Mouse (Mus musculus): ENCODE measurements around the gene Elac2. TPM values are rescaled to one million over a fixed set of nuclear protein-coding genes. Genes with fewer than 3 reads are reported as not detected.

Elac2 gene
- total RNA-seq, 2 experiments from 2014 or later: 19.7 to 19.8 TPM

DNA sequence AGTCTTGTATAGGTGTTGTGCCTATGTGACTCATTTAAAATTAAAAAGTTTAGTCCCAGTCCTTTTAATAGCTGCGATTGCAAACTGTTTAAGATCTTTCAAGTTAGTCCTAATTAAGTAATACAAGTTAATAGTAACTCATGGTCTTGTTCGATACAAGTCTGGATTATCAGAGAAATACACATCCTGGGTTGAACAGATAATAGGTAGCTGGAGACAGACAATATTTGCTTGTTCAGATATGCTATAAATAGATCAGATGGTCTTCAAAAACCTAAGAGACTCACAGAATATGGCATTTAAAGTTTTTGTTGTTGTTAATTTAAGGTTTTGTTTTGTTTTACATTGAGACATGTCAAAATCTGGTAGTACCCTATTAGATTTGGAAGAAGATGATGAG lies 6.4 kb upstream of the Elac2 start:
- DNase-seq: no peak
- no peak overlapping the region for H3K4me3 ChIP-seq
- intact Hi-C loops (cut with DNase I): no loop called here
- no peak overlapping the region for H3K27ac ChIP-seq
- TF ChIP-seq CTCF (IDR thresholded peaks at IDR 0.05): no peak

- Histone ChIP-seq H3K4me3 (peak overlapping the region; percentile 92), H3K27ac (peak overlapping the region; percentile 89)
- TF ChIP-seq CTCF (IDR thresholded peaks at IDR 0.05): no peak
- intact Hi-C loops (cut with DNase I): no loop called here
- DNase-seq: no peak
Observed at GRCm38 (mm10) chr11:64979489-64979845, 629 bp downstream of the Elac2 start.

DNA sequence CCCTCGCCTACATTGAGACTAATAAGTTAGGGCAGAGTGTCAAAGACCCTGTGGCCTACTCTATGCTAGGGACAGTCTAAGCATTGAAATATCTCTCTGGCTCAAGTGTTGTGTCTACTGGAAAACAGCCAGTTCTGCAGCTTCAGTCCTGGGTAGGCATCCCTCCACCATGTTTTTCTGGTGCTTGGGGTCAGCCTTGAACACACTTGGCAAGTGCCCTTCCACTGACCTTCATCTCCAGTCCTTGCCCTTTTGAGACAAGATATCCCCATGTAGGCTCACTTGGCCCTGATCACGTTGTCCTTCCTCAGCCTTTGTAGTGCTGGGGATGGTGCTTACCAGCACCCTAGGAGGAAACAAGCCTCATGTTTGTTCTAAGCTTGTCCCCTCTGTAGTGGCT lies 9.7 kb downstream of the Elac2 start:
- intact Hi-C loops (cut with DNase I): no loop called here
- H3K4me3 ChIP-seq: no peak overlapping the region
- DNase-seq: no peak
- no peak overlapping the region for H3K27ac ChIP-seq
- no peak for TF ChIP-seq CTCF (IDR thresholded peaks at IDR 0.05)

DNA sequence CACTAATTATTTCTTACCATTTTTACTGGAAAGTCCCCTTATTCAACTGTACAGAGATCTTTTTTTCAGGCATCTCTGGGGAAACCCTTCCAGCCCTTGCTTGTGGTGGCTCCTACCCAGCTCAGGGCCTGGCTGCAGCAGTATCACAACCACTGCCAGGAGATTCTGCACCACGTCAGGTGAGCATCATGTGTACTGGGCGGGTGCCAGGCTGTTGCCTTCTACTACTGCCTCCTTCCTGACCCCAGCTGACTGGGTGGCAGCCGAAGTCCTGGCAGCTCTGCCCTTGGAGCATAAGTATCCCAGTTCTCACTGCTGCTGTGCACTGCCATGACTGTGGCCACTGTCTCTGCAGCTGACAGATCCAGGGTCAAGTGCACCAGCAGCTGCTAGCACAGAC lies 19.6 kb downstream of the Elac2 start:
- no peak overlapping the region for H3K4me3 ChIP-seq
- intact Hi-C loops (cut with DNase I): no loop called here
- DNase-seq: peak; percentile 65
- no peak for TF ChIP-seq CTCF (IDR thresholded peaks at IDR 0.05)
- no peak overlapping the region for H3K27ac ChIP-seq

DNA sequence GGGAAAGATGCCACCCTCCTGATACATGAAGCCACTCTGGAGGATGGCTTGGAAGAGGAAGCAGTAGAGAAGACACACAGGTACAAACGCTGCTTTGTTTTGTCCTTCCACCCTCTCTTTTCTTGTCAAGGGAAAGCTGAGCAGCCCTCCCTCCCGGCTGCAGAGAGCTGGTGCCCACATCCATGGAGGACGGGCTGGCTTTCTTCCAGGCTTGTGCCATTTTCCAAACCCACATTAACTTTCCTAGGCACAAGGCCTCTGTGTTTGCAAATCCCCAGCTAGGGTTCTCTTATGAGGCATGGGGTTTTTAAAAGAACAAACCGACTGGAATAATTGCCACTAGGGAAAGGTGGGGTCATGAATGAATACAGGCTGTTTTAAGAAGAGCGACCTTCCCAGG lies 20.8 kb downstream of the Elac2 start:
- no peak for TF ChIP-seq CTCF (IDR thresholded peaks at IDR 0.05)
- DNase-seq: no peak
- intact Hi-C loops (cut with DNase I): no loop called here
- Histone ChIP-seq H3K4me3 (no peak overlapping the region), H3K27ac (no peak overlapping the region)

GRCm38 (mm10) chr11:65001729-65002128 lies 22.9 kb downstream of the Elac2 start:
- H3K4me3 ChIP-seq: no peak overlapping the region
- TF ChIP-seq CTCF (IDR thresholded peaks at IDR 0.05): no peak
- H3K27ac ChIP-seq: 0 out of 2 replicates have a peak overlapping the region, but pooled peaks have one; percentile 0
- peak; percentile 62 for DNase-seq
- intact Hi-C loops (cut with DNase I): no loop called here

DNA sequence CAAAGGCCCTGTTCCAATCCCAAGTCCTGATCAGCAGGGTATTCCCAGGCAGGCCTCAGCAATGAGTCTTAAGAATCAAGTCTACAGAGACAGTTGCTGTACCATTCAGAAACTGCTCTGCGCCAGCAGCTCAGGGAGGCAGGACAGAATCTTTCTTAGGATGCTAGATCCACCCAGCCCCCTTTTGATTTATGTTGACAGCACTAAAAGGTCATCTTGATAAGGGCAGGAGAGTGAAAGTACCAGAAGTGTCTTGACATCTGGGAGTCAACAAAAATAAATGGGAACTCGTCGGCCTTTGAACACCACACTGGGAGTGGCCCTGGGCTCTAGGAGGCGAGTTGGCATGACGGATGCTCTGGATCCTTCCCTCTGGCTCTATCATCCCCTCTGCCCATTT lies 24.8 kb downstream of the Elac2 start:
- TF ChIP-seq CTCF (IDR thresholded peaks at IDR 0.05): no peak
- intact Hi-C loops (cut with DNase I): no loop called here

GRCm38 (mm10) chr11:65004836-65005235 lies 26.0 kb downstream of the Elac2 start:
- intact Hi-C loops (cut with DNase I): no loop called here
- H3K27ac ChIP-seq: no peak overlapping the region
- no peak for TF ChIP-seq CTCF (IDR thresholded peaks at IDR 0.05)
- no peak for DNase-seq
- H3K4me3 ChIP-seq: no peak overlapping the region

More for the DNA sequence above, 24.8 kb downstream of the Elac2 start:
- Histone ChIP-seq H3K27ac (no peak overlapping the region), H3K4me3 (no peak overlapping the region)
- DNase-seq: no peak

GRCm38 (mm10) chr11:65006047-65006446 lies 27.2 kb downstream of the Elac2 start:
- no peak overlapping the region for H3K27ac ChIP-seq
- DNase-seq: no peak
- TF ChIP-seq CTCF (IDR thresholded peaks at IDR 0.05): no peak
- H3K4me3 ChIP-seq: no peak overlapping the region
- intact Hi-C loops (cut with DNase I): no loop called here

DNA sequence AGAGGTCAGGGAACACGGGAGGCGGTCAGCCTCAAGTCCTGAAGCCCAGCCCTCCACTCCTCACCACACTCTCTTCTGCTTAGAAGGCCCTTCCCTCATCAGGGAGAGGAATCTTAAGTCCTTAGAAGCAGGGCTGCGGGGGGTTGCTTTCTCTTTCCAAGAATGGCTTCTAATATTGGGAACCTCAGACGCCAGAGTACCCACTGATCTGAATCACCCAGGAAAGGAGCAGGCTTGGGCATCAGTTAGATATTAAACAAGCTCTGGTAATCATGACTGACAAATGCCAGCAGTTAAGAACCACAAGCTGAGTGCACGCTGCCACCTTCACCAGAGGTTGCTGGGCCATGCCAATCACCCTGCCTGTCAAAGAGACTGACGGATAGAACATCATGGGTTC lies 35.1 kb downstream of the Elac2 start:
- TF ChIP-seq CTCF (IDR thresholded peaks at IDR 0.05): no peak
- Histone ChIP-seq H3K4me3 (no peak overlapping the region), H3K27ac (no peak overlapping the region)
- DNase-seq: no peak
- intact Hi-C loops (cut with DNase I): no loop called here

DNA sequence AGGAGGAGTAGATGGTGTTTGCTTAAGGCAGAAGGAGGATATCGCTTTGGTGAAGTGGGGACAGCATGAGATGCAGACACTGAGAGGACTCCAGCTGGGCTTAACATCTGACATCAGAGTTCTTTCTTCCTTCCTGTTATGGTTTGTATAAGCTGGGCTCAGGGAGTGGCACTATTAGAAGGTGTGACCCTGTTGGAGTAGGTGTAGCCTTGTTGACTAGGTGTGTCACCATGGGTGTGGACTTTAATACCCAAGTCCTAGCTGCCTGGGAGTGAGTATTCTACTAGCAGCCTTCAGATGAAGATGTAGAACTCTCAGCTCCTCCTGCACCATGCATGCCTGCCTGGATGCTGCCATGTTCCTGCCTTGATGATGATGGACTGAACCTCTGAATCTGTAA lies 37.9 kb downstream of the Elac2 start:
- intact Hi-C loops (cut with DNase I): no loop called here
- DNase-seq: no peak

GRCm38 (mm10) chr11:65020744-65021143 lies 41.9 kb downstream of the Elac2 start:
- no peak overlapping the region for H3K4me3 ChIP-seq

More for the DNA sequence above, 37.9 kb downstream of the Elac2 start:
- Histone ChIP-seq H3K27ac (no peak overlapping the region), H3K4me3 (no peak overlapping the region)
- TF ChIP-seq CTCF (IDR thresholded peaks at IDR 0.05): no peak

DNA sequence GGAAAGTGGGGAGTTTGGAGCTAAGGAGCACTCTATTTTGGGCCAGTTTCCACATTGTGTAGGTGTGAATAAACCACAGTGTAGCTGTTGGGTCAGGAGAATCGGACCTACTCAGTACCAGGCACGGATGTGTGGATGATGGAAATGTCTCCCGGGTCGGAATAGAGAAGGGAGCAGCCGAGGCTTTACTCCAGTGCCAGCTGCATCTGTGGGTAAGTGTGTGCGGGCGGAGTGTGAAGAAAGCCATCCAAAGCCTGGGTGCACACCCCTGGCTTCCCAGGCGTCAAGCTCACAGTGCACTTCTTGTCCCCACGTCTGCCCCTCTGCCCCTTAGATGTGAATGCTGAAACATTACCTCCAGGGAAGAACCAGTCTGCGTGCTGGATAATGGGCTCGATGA lies 43.9 kb downstream of the Elac2 start:
- intact Hi-C loops (cut with DNase I): no loop called here
- no peak for TF ChIP-seq CTCF (IDR thresholded peaks at IDR 0.05)
- no peak for DNase-seq
- Histone ChIP-seq H3K4me3 (no peak overlapping the region), H3K27ac (no peak overlapping the region)

More at GRCm38 (mm10) chr11:65020744-65021143, 41.9 kb downstream of the Elac2 start:
- H3K27ac ChIP-seq: no peak overlapping the region
- DNase-seq: no peak
- intact Hi-C loops (cut with DNase I): no loop called here
- TF ChIP-seq CTCF (IDR thresholded peaks at IDR 0.05): no peak

DNA sequence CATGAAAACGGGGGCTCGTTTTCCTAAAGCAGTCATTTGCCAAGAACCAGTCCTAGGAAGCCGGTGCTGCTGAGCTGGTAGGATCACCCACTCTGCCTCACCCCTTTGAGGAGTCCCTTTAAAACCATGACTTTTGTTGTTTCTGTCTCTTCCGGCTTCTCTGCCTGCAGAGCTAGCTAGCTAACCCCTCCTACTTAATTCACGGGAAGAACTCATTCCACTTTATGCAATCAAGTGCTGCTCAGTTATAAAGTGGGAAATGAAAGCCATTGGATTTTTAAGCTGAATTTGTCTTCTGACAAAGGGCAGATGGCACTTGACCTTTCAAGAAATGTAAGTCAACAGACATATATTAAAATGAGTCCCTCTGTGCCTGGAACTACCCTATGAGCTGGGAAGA lies 49.2 kb downstream of the Elac2 start:
- no peak for DNase-seq
- no peak for TF ChIP-seq CTCF (IDR thresholded peaks at IDR 0.05)
- Histone ChIP-seq H3K4me3 (no peak overlapping the region), H3K27ac (no peak overlapping the region)
- intact Hi-C loops (cut with DNase I): no loop called here

DNA sequence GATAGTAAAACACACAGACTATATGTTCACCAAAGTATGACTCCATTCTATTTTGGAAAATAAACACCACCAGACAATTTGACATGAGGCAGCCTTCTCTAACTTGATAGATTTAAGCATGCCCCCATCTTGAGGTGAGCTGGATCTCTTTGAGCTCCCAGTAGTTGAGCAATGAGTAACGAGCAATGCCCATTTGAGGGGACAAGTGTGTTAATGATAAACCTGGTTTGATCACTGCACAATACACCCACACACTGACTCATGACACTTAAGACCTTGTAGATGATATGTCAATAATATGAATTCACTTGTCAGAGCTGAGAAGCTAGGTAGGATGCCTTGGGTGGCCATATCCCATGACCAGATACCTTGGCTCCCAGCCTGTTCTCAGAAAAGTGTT lies 51.4 kb downstream of the Elac2 start:
- intact Hi-C loops (cut with DNase I): no loop called here

More for the DNA sequence above, 51.4 kb downstream of the Elac2 start:
- TF ChIP-seq CTCF (IDR thresholded peaks at IDR 0.05): no peak
- DNase-seq: no peak
- H3K27ac ChIP-seq: no peak overlapping the region
- no peak overlapping the region for H3K4me3 ChIP-seq
